Mouse (Mus musculus): Measurements from ENCODE around the gene Gm10382. TPM values are rescaled to one million over a fixed set of nuclear protein-coding genes. Genes with fewer than 3 reads are reported as not detected.
"Not testable (repeated sequence)": the region's sequence is repeated elsewhere in the genome, so short reads cannot be mapped to it uniquely, and the experiment has no call there.

Gene Gm10382
- polyA plus RNA-seq, 2 experiments from 2014 or later = 0.70 to 1.0 TPM

- ATAC-seq = peak; percentile 67
Observed at GRCm38 (mm10) chr5:125393622-125394603, 4.8 kb downstream of the Gm10382 start.

GRCm38 (mm10) chr5:125395008-125395407 lies 5.9 kb downstream of the Gm10382 start:
- ATAC-seq = no peak

GRCm38 (mm10) chr5:125400903-125401302 lies 11.8 kb downstream of the Gm10382 start:
- ATAC-seq = no peak

- ATAC-seq = no peak
Observed at GRCm38 (mm10) chr5:125402476-125402875, 13.4 kb downstream of the Gm10382 start.

- ATAC-seq = no peak
Observed at GRCm38 (mm10) chr5:125402991-125403390, 13.9 kb downstream of the Gm10382 start.

GRCm38 (mm10) chr5:125403481-125404465 lies 14.7 kb downstream of the Gm10382 start:
- no peak for ATAC-seq

GRCm38 (mm10) chr5:125404536-125404902 lies 15.4 kb downstream of the Gm10382 start:
- ATAC-seq = no peak

- ATAC-seq = peak; percentile 6
Observed at GRCm38 (mm10) chr5:125404903-125405545, 15.9 kb downstream of the Gm10382 start.

- peak; percentile 65 for ATAC-seq
Observed at GRCm38 (mm10) chr5:125405546-125406248, 16.6 kb downstream of the Gm10382 start.

GRCm38 (mm10) chr5:125406322-125407016 lies 17.3 kb downstream of the Gm10382 start:
- ATAC-seq = peak; percentile 73

- no peak for ATAC-seq
Observed at GRCm38 (mm10) chr5:125407020-125407830, 18.1 kb downstream of the Gm10382 start.

- no peak for ATAC-seq
Observed at GRCm38 (mm10) chr5:125407910-125408575, 18.9 kb downstream of the Gm10382 start.

GRCm38 (mm10) chr5:125408842-125409241 lies 19.7 kb downstream of the Gm10382 start:
- peak; percentile 12 for ATAC-seq

GRCm38 (mm10) chr5:125409348-125410090 lies 20.4 kb downstream of the Gm10382 start:
- no peak for ATAC-seq

GRCm38 (mm10) chr5:125411972-125412530 lies 22.9 kb downstream of the Gm10382 start:
- no peak for ATAC-seq

GRCm38 (mm10) chr5:125412536-125412935 lies 23.4 kb downstream of the Gm10382 start:
- not testable (repeated sequence) for ATAC-seq

GRCm38 (mm10) chr5:125413763-125414162 lies 24.6 kb downstream of the Gm10382 start:
- ATAC-seq = no peak

- no peak for ATAC-seq
Observed at GRCm38 (mm10) chr5:125416183-125416582, 27.1 kb downstream of the Gm10382 start.

- no peak for ATAC-seq
Observed at GRCm38 (mm10) chr5:125418636-125419035, 29.5 kb downstream of the Gm10382 start.
